In the genomic region with DNA sequence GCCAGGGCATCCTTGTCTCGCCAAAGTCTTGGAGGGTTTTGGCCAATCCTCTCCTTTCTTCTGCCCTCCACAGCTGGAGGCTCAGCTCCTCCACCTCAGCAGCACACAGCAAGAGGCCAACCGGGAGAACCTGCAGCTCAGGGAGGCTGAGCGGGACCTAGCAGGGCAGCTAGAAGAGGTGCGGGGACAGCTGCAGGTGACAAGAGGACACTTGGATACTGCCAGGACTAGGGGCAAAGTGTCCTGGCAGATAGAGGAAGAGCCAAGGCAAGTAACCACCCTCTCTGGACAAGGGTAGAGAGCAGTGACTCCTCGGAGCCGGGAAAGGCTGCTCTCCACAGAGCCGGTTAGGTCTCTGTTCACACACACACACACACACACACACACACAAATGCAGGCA, we compare ENCODE assay signal across 21 mouse cellular contexts. TPM values are rescaled to one million over a fixed set of nuclear protein-coding genes. Genes with fewer than 3 reads are reported as not detected.
"Had no signal": no experiment of that assay in that cellular context is flagged by ENCODE, and none has a peak within 500 bp of the region (broad histone marks: within the 10 kb centered on the region; RNA-seq: fewer than 3 reads in every experiment).

No protein-coding gene starts in this region.

- ATAC-seq: midbrain, embryonic 13.5 days; midbrain, embryonic 15.5 days had no signal

- H3K4me3 ChIP-seq: liver, embryonic 15.5 days; midbrain, embryonic 10.5 days; midbrain, embryonic 13.5 days; midbrain, embryonic 15.5 days; myocyte; neural tube, embryonic 13.5 days; neural tube, embryonic 15.5 days; stomach, embryonic 15.5 days had no signal

- H3K27me3 ChIP-seq: liver, embryonic 15.5 days; midbrain, embryonic 13.5 days; midbrain, embryonic 15.5 days; neural tube, embryonic 13.5 days; neural tube, embryonic 15.5 days; stomach, embryonic 15.5 days had no signal

- H3K9ac ChIP-seq: liver, embryonic 15.5 days; lung, embryonic 14.5 days; midbrain, embryonic 13.5 days; midbrain, embryonic 15.5 days; neural tube, embryonic 13.5 days; neural tube, embryonic 15.5 days; stomach, embryonic 15.5 days had no signal

- H3K27ac ChIP-seq: liver, embryonic 15.5 days; midbrain, embryonic 10.5 days; midbrain, embryonic 13.5 days; midbrain, embryonic 15.5 days; neural tube, embryonic 13.5 days; neural tube, embryonic 15.5 days; stomach, embryonic 15.5 days; stomach, postnatal 0 days had no signal

- H3K9me3 ChIP-seq: liver, embryonic 15.5 days; midbrain, embryonic 10.5 days; midbrain, embryonic 13.5 days; midbrain, embryonic 15.5 days; neural tube, embryonic 13.5 days; neural tube, embryonic 15.5 days; stomach, embryonic 15.5 days had no signal

- DNase-seq: lung, adult 18-20 months; lung, embryonic 14.5 days; lung, postnatal 10 days; lung, postnatal 4 days; retina, postnatal 1 day; right cerebral cortex, adult 18-20 months; right cerebral cortex, postnatal 25 days; right cerebral cortex, postnatal 4 days; thymus, adult 2 months; thymus, postnatal 25 days; thymus, postnatal 4 days had no signal

- H3K4me1 ChIP-seq: liver, embryonic 15.5 days; midbrain, embryonic 13.5 days; midbrain, embryonic 15.5 days; neural tube, embryonic 13.5 days; neural tube, embryonic 15.5 days had no signal

- H3K36me3 ChIP-seq: liver, embryonic 15.5 days; midbrain, embryonic 10.5 days; midbrain, embryonic 13.5 days; midbrain, embryonic 15.5 days; neural tube, embryonic 13.5 days; neural tube, embryonic 15.5 days; stomach, embryonic 15.5 days had no signal

- H3K4me2 ChIP-seq: liver, embryonic 15.5 days; lung, embryonic 14.5 days; midbrain, embryonic 13.5 days; midbrain, embryonic 15.5 days; neural tube, embryonic 13.5 days; neural tube, embryonic 15.5 days; stomach, embryonic 15.5 days had no signal

RNA-seq across cellular contexts. Expression of gene Rab44, which starts 24.0 kb away (rescaled TPM):
- polyA plus RNA-seq: midbrain, embryonic 13.5 days; midbrain, embryonic 15.5 days; testis, adult 2 months had no signal
